Mouse (Mus musculus) kidney, adult 2 months (tissue): ENCODE measurements around the gene Gm4969.

Experiments
- CTCF ChIP-seq: fragments of 200-500 bp; conservative IDR thresholded peaks from 2 replicates; pipeline ENCODE4 v1.5.1; 2011; ENCODE audit warnings: low read depth, mild to moderate bottlenecking, control low read depth, low read length, moderate library complexity, mixed read lengths; ENCODE audit not compliant: insufficient read depth, insufficient read length
- POLR2A ChIP-seq: fragments of 200-500 bp; IDR thresholded peaks from one replicate; pipeline ENCODE4 v1.6.1; 2011; ENCODE audit warnings: low read depth, low read length, control low read depth

DNA sequence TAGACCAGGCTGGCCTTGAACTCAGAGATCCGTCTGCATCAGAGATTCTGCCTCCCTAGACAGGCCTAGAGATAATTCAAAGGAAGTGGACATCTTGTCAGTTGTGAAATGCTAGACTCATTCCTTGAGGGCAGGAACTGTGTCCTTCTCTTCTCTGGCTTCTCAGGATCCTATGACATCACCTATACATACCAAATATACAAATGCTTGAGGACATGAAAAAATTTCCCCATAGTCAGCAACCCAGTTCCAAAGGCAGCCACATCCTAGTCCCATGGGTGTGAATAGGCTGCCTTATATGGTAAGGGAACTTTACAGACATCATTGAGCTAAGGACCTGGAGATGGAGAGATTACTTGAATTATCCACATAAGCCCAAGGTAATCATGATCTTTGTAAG, 8.6 kb downstream of the Gm4969 start:
- TF ChIP-seq POLR2A: no peak
- no peak for TF ChIP-seq CTCF
